Mouse (Mus musculus) erythroblast, embryonic 14.5 days (primary cell): ENCODE results near the gene Atp5mpl.

ENCODE experiments used
- GATA1 ChIP-seq: IDR thresholded peaks from 2 replicates; pipeline ENCODE4 v1.6.1; 2012; ENCODE audit warnings: low read length, inconsistent platforms, mixed read lengths
- TAL1 ChIP-seq: IDR thresholded peaks from 3 replicates; pipeline ENCODE4 v1.6.1; 2012; ENCODE audit warnings: low read length, inconsistent platforms, mixed read lengths

- TF ChIP-seq GATA1: no peak
- no peak for TF ChIP-seq TAL1
Measured at GRCm38 (mm10) chr12:111950486-111950885, 16.3 kb downstream of the Atp5mpl start.
